Mouse (Mus musculus) liver, adult 2 months (tissue): ENCODE measurements around the gene Cxcr1.

ENCODE experiments used
- CTCF ChIP-seq: fragments of 200-500 bp; IDR thresholded peaks from 2 replicates; pipeline ENCODE4 v1.5.1; 2011; ENCODE audit warnings: low read depth, low read length, control low read depth
- POLR2A ChIP-seq: fragments of 200-500 bp; IDR thresholded peaks from 2 replicates; pipeline ENCODE4 v1.6.1; 2011; ENCODE audit warnings: low read length, control low read depth; ENCODE audit not compliant: insufficient read depth; ENCODE audit errors: extremely low read depth

- TF ChIP-seq POLR2A = no peak
- TF ChIP-seq CTCF = no peak
Measured at GRCm38 (mm10) chr1:74160036-74160435, 34.4 kb downstream of the Cxcr1 start.
